Mouse (Mus musculus) mouse embryonic stem cell (cell line): Measurements from ENCODE around the gene Gm8005.
"Not testable (repeated sequence)": the region's sequence is repeated elsewhere in the genome, so short reads cannot be mapped to it uniquely, and the experiment has no call there.

Experiments used
- in situ Hi-C, 2 experiments: fragments of 300-500 bp; cut with MboI; formaldehyde crosslinking; loops; 1 replicate in 1 of 2; 3 replicates in 1 of 2; pipeline ENCODE4 v1.14.3; 2019 to 2020; ENCODE audit warnings: low sequenced_read_pairs in 2 of 2, low pct_unique_long_range_greater_than_20kb in 1 of 2, mixed read lengths in 1 of 2; ENCODE audit not compliant: unreplicated experiment in 1 of 2

The Gm8005 gene

DNA sequence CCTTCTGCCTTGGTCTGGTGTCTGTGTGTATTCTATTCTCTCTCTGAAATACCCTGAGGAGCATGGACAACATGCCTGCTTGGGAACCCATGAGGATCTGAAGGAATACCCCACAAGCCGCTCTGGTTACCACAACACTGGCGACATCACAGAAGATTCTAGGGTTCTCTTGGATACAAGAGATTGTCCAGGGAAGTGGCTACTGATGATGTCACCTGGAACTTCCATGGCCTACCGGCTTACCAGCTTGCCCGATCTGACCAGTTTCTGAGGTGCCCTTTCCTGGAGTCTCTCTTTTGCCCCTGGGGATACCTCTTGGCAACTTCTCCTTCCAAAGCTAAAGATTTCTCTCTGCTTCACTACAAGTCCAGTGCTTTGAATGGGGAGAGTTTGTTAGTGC lies at the start of gene Gm8005:
Gm8005 (minus strand) TSS at position 101 of the 400 bp plus-strand sequence.
- in situ Hi-C loops, result not testable (repeated sequence)

- in situ Hi-C loops, result not testable (repeated sequence)
These were observed 24.1 kb upstream of the Gm8005 start, which contains the start of gene Gm8011 for GRCm38 (mm10) chr14:42463581-42463980. Gene Gm8011, plus strand, starts transcription at chr14:42463881.
